Mouse (Mus musculus) erythroblast, adult 5-6 weeks (primary cell): ENCODE results near the gene Tspan6. TPM values are rescaled to one million over a fixed set of nuclear protein-coding genes. Genes with fewer than 3 reads are reported as not detected.

Experiments
- ATAC-seq: replicated peaks from 2 replicates; pipeline ENCODE4 v1.8.0; 2016; ENCODE audit warnings: moderate number of reproducible peaks, mild to moderate bottlenecking, moderate TSS enrichment, inconsistent platforms; ENCODE audit not compliant: poor library complexity, low FRiP score, severe bottlenecking
- total RNA-seq, 2 experiments: library from RNA; stranded (forward) in 1 of 2; stranded (reverse) in 1 of 2; fragments of 150-400 nt in 1 of 2; fragments of 200-764, 138-1000 nt in 1 of 2; gene quantifications; 2 replicates each; pipeline versions ENCODE4 v1.2.3 to v1.2.4; 2015 to 2017; ENCODE audit warnings: low replicate concordance in 2 of 2

The Tspan6 gene
- total RNA-seq (2015; ENCODE audit: low replicate concordance) (not detected in 2 replicates), total RNA-seq (2017; ENCODE audit: low replicate concordance) (0.28 TPM in 1 of 2 replicates, not detected in the other)

DNA sequence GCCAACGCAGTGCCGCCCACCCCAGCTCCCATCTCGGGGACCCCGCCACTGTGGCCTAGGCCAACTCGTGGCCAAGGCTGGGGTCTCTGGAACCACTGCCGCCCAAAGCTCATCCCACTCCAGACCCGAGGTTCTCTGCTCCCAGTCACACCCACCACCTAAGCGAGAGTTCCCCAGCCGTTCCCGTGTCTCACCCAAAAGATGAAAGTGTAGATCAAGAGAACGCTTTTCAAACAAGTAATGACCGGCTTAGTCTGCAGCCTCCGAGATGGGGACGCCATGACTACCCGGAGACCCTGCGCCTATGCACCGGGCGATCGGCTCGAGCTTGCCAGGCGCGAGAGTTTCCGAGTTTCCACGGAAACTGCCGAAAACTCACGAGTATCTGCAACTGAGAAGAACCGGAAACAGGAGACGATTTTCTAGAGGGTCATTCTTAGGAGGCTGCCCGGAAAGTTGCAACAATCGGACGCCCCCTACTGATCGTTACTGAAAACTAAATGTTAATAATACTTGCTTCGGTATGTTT is at the start of gene Tspan6:
TSS of gene Tspan6 (minus strand) at position 416 of the 529 bp plus-strand sequence.
- no peak for ATAC-seq

DNA sequence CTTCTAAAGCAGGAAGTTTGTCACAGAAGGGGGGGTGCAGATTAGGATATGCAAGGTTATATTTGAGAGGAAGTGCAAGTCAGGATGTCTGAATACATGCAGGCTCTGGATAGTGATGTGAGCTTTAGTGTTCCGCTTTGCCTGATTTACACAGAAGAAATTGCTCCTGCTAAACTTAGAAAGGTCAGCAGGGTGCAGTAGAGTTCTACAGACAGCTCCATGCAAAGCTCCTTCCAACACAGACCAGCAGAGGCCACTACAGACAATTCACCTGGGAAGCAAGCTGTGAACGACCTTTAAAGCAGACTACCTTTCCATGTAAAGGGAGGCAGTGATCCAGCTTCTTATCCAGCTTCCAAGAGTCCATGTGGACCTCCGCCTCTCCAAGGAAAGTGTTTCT is 49.2 kb upstream of the Tspan6 start:
- ATAC-seq, result no peak

GRCm38 (mm10) chrX:133939561-133939960 is 41.3 kb upstream of the Tspan6 start:
- no peak for ATAC-seq

GRCm38 (mm10) chrX:133936605-133937225 is 38.5 kb upstream of the Tspan6 start:
- ATAC-seq, result no peak

GRCm38 (mm10) chrX:133931302-133932013 is 33.2 kb upstream of the Tspan6 start:
- ATAC-seq, result no peak

DNA sequence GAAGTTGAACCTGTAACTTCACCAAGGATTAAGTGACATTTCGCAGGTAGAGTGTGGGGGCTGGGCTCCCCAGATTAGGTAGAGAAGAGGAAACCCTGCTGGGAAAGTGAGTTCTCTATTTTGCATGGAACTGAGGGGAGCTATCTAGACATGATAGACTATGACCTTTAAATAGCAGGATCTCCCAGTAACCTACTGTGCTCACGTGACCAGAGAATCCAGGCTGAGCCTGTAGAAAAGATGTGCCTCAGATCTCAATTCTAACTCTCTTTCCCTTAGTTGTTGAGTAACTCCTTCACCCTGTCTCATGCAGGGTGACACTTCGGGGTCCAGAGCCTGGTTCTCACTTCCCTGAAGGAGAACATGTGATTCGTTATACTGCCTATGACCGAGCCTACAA is 28.5 kb upstream of the Tspan6 start:
- ATAC-seq, result no peak

DNA sequence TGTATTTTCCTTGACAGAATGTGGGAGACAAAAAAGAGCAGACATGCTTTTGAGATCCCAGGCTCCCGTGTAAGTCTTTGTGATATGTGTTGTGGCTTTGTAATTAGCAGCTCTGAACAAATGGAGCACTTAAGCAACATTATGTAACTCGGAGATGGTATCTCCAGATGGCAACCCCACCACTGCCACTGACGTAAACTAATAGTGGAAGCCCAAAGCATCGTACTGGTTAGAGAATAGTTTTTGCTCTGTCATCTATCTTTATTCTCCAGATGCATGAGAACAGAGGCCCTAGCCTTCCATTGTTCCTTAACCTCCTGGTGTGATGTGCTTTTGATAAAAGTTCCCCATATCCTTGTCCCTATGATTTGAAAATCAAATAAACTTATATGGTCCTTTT is 23.0 kb upstream of the Tspan6 start:
- no peak for ATAC-seq

GRCm38 (mm10) chrX:133914219-133914618 is 16.0 kb upstream of the Tspan6 start:
- ATAC-seq, result no peak

- no peak for ATAC-seq
Observed at GRCm38 (mm10) chrX:133913006-133913405, 14.8 kb upstream of the Tspan6 start.

DNA sequence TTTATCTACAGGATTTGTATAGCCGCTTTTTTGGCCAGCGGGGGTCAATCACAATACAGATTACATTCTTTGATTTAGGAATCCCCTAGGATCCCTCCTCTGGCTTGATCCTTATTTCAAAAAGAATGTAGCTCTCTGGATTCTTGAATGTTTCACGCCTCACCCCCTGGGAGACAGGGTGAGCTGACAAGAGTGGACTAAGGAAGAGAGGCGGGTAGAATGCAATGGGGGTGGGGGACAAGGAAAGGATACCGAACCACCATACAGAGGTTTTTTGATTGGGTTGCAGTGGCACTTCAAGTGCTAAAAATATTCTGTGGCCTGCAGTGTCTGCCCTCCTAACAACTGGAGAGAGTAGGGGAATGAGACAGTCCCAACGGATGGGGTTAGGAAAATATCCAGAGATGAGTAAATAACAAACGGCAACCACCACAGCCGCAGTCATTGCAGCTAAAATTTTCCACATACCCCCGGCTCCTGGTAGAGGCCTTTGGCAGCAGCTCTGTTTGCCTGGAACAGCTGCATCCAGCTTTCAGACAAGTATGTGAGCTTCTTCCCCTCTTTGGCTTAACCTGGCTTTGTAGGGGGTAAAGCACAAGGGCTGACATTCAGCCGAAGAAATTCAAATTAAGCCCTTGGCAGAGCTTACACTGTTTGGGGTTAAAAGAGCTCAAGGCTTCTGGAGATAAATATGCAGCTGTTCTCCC is 13.3 kb upstream of the Tspan6 start:
- ATAC-seq, result no peak

- ATAC-seq, result no peak
Observed at GRCm38 (mm10) chrX:133908261-133908660, 10.0 kb upstream of the Tspan6 start, which contains the start of gene Srpx2. Gene Srpx2, plus strand, starts transcription at chrX:133908426.

DNA sequence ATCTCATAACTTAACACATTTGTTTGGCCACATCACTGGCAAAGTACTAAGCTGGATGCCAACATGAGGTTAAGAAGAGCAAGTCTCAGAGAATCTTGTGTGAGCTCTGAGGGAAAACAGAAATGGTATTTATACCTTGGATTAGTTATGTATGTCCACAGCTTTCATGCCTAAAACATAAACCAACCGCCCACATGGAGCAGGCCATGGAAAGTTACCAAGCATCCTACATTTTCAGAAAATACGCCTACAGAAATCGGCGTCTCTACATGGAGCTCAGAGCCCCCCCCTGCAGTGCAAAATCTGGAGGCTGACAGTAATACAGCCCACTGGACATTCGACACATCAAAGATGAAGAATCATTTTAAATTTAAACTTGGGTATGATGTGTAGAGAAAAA is 10.1 kb downstream of the Tspan6 start:
- ATAC-seq, result no peak

DNA sequence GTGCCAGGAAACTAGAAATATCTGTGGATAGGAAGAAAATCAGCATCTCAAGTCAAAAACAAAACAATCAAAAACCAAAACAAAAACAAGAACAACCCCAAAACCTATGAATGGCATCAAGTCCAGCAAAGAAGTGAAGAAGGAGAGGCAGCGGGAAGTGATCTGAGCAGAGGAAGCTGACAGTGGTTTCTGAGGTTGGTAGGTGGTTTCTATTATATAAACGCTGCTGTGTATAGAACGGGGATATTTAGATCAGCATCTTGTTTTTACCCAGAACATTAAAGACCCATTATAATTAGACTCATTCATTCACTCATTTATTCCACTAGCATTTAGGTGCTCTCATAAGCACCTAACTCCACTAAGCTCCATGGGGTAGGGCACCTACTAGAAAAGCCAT is 10.9 kb downstream of the Tspan6 start:
- no peak for ATAC-seq

DNA sequence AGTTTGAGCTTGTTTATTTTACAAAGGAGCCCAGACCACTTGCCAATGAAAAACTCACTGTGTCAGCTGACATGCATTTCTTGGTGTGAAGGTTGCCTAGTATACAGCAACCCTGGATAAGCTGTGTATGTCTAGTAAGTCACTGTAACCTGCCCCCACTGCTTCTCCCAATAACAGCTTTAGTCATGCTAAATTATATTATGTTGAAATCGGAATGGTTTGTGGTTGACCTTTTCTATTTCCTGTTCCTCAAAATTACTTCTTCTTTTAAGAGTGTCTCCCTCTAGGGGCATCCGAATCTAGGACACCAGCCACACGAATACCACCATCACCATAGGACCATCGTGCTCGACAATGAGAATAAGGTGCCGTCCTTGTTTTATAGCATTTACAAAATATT is 28.5 kb downstream of the Tspan6 start:
- ATAC-seq, result no peak

DNA sequence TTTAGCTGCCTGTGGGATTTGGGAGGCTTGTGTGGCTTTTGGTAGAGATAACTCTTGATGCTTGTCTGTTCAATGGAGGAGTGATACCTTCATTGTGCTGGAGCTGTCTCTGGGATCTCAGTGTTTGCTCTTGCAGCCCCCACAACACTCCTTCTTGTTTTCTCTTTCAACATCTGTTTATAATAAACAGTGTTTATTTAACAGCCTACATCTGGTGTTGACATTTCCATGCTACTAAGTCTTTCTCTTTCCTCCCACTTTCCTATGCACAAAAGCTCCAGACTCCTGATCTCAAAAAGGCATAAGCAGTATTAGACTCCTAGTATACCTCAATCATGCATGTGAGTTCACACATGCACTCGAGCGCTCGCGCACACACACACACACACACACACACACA is 44.6 kb downstream of the Tspan6 start:
- no peak for ATAC-seq

GRCm38 (mm10) chrX:133850680-133851079 is 47.5 kb downstream of the Tspan6 start, which contains the start of gene Tnmd:
Gene Tnmd, plus strand, starts transcription at chrX:133850980.
- no peak for ATAC-seq

Other genes with a start within 250 kb of the Tspan6 start
- not detected in 2 replicates for gene Pcdh19, start 209.4 kb downstream of the Tspan6 start, total RNA-seq (2015; ENCODE audit: low replicate concordance)
- gene Pcdh19, start 209.4 kb downstream of the Tspan6 start, total RNA-seq (2017; ENCODE audit: low replicate concordance), result 0.28 TPM in 1 of 2 replicates, not detected in the other
- not detected in 2 replicates for gene Tnmd, start 47.4 kb downstream of the Tspan6 start, total RNA-seq (2015; ENCODE audit: low replicate concordance)
- gene Tnmd, start 47.4 kb downstream of the Tspan6 start, total RNA-seq (2017; ENCODE audit: low replicate concordance), result not detected in 2 replicates
- not detected in 2 replicates for gene Srpx2, start 10.0 kb upstream of the Tspan6 start, total RNA-seq (2015; ENCODE audit: low replicate concordance)
- gene Srpx2, start 10.0 kb upstream of the Tspan6 start, total RNA-seq (2017; ENCODE audit: low replicate concordance), result not detected in 2 replicates
- gene Sytl4, start 83.4 kb upstream of the Tspan6 start, total RNA-seq (2015; ENCODE audit: low replicate concordance), result 3.5 TPM in 1 of 2 replicates, not detected in the other
- 3.5 TPM in 1 of 2 replicates, not detected in the other for gene Sytl4, start 83.4 kb upstream of the Tspan6 start, total RNA-seq (2017; ENCODE audit: low replicate concordance)
- gene Cstf2, start 160.8 kb upstream of the Tspan6 start, total RNA-seq (2015; ENCODE audit: low replicate concordance), result 16.3 and 23.0 TPM in 2 replicates
- gene Cstf2, start 160.8 kb upstream of the Tspan6 start, total RNA-seq (2017; ENCODE audit: low replicate concordance), result 20.9 and 24.5 TPM in 2 replicates